Mouse (Mus musculus) midbrain, embryonic 16.5 days (tissue): ENCODE measurements at regions not wholly inside any gene's neighbourhood (a gene's known extent, or its start where the extent isn't known, plus 50 kb on each side); places are given as distances from the start of the nearest gene placed in this dataset.

Source experiments
- ATAC-seq: fragments of 200-750 bp; cut with Nextera tagmentation; 2 replicates; pipeline ENCODE4 v1.8.0; 2017; ENCODE audit warnings: moderate TSS enrichment
- H3K27ac ChIP-seq: fragments of 300-500 bp; sonication (generic); 2 replicates; pipeline ENCODE4 v1.5.1; 2014; ENCODE audit warnings: mild to moderate bottlenecking, low read length, mixed read lengths
- H3K27me3 ChIP-seq: fragments of 300-500 bp; sonication (generic); 2 replicates; pipeline ENCODE4 v1.6.1; 2014; ENCODE audit warnings: low read depth, low read length, mixed read lengths; ENCODE audit not compliant: control insufficient read depth, insufficient read depth
- H3K36me3 ChIP-seq: fragments of 300-500 bp; sonication (generic); 2 replicates; pipeline ENCODE4 v1.6.1; 2014; ENCODE audit warnings: mild to moderate bottlenecking, low read length, moderate library complexity, mixed read lengths; ENCODE audit not compliant: control insufficient read depth, insufficient read depth
- H3K4me1 ChIP-seq: fragments of 300-500 bp; sonication (generic); 2 replicates; pipeline ENCODE4 v1.6.1; 2014; ENCODE audit warnings: mild to moderate bottlenecking, low read length, mixed read lengths; ENCODE audit not compliant: control insufficient read depth, insufficient read depth
- H3K4me2 ChIP-seq: fragments of 300-500 bp; sonication (generic); 2 replicates; pipeline ENCODE4 v1.6.1; 2014; ENCODE audit warnings: mild to moderate bottlenecking, low read length, mixed read lengths
- H3K4me3 ChIP-seq: fragments of 300-500 bp; sonication (generic); 2 replicates; pipeline ENCODE4 v1.5.1; 2014; ENCODE audit warnings: low read depth, mild to moderate bottlenecking, low read length, moderate library complexity, mixed read lengths
- H3K9ac ChIP-seq: fragments of 300-500 bp; sonication (generic); 2 replicates; pipeline ENCODE4 v1.6.1; 2014; ENCODE audit warnings: low read depth, low read length, mixed read lengths
- H3K9me3 ChIP-seq: fragments of 300-500 bp; sonication (generic); replicated peaks from 2 replicates; pipeline ENCODE4 v1.6.1; 2014; ENCODE audit warnings: mild to moderate bottlenecking, low read length, mixed read lengths; ENCODE audit not compliant: control insufficient read depth, poor library complexity, severe bottlenecking
- WGBS: fragments of 180-500 bp; shearing (Covaris S2); extraction: QIAGEN DNeasy Blood & Tissue Kit; methylation state at CpG from one replicate; pipeline ENCODE4 v1.1.7; 2014; 5-methylcytosine and 5-hydroxymethylcytosine counted together

DNA sequence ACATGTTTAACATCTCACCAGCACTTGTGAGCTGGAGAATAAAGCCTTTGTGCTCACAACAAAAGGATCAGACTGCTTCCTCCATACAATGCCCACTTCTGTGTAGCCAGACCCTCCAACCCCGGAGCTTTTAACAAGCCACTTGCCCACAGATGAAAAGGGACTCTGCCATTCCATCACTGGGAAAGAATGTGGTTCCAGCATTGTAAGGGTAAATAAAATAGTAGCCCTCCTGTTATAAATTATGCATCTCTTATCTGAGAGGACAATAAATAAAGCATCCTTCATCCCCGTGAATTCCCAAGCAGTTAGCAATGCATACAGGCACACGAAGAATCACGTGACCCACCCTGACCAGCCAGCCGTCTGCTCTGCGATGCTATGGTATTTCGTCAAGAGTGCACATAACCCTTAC, 247.7 kb upstream of the Id4 start:
- WGBS: 17% methylated on average over 7 of the region's 7 CpGs
- 0 out of 2 replicates have a peak, but pooled peaks have one; percentile 42 for ATAC-seq
- H3K4me1 ChIP-seq: peaks cover 9% of the 10 kb centered on the region; the same call in 1 of the 2 replicates

DNA sequence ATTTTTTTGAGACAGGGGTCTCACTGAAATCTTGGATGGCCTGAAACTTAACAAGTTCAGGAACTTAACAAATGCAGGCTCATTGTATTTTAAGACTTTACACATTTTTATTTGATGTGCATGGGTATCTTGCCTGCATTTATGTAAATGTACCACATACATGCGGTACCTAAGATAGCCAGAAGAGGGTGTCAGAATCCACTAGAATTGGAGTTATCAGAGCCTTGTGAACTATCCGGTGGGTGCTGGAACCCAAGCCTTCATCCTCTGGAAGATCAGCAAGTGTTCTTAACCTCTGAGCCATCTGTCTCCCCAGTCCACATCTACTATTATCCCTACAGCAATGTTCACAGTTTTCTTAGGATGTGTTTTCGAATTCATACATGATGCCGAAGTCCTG, 245.7 kb upstream of the Id4 start:
- Histone ChIP-seq H3K27me3 (no peaks in the 10 kb centered on the region), H3K4me2 (no peak overlapping the region), H3K9me3 (no peaks in the 10 kb centered on the region), H3K4me3 (no peak overlapping the region), H3K4me1 (peaks cover 9% of the 10 kb centered on the region; the same call in 1 of the 2 replicates), H3K27ac (no peak overlapping the region), H3K9ac (no peak overlapping the region), H3K36me3 (no peaks in the 10 kb centered on the region)
- WGBS: 80% methylated on average over 4 of the region's 4 CpGs
- ATAC-seq: no peak

More for the DNA sequence above, 247.7 kb upstream of the Id4 start:
- Histone ChIP-seq H3K27ac (peak overlapping the region; percentile 26; the same call in 1 of the 2 replicates), H3K9ac (no peak overlapping the region), H3K36me3 (no peaks in the 10 kb centered on the region), H3K9me3 (no peaks in the 10 kb centered on the region), H3K4me3 (no peak overlapping the region), H3K27me3 (no peaks in the 10 kb centered on the region), H3K4me2 (no peak overlapping the region)

DNA sequence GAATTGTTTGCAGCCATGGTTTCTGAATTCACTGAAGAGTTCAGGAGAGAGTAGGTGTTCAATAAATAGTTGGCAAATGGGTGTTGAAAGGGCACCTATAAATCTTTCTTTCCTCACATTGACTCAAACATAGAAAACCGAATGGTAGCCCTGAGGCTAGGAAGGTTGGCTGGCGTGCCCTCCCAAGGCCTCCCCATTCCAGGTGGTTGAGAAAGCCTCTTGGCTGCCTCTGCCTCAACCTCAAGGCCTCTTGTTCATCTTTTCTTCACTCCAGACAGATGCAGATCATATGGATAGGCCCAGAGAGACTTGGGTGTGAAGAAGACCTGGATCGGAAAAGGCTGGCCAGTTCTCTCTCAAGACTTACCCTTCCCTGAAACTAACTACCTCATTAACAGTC, 245.0 kb upstream of the Id4 start:
- Histone ChIP-seq H3K4me1 (peaks cover 9% of the 10 kb centered on the region; the same call in 1 of the 2 replicates), H3K27ac (no peak overlapping the region), H3K4me2 (no peak overlapping the region), H3K36me3 (no peaks in the 10 kb centered on the region), H3K9ac (no peak overlapping the region), H3K27me3 (no peaks in the 10 kb centered on the region), H3K9me3 (no peaks in the 10 kb centered on the region), H3K4me3 (no peak overlapping the region)
- 92% methylated on average over 3 of the region's 3 CpGs for WGBS
- ATAC-seq: no peak

DNA sequence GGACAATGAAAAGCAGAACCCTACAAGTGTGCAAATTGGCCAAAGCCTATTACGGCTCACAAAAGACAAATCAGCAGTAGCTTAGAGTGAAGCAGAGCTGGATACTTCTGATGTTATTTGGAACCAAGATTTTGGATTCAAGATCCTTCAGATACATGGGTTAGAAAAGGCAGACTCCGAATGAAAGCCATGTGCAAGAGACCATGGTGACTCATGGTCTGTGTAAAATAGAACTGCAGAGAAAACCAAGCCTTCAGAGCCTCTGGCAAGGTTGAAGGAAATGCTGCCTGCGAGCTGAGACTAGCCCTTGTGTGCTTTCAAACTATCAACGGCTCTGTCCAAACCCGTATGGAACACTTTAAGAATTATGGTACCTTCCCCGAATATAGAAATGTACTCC, 244.4 kb upstream of the Id4 start:
- H3K9me3 ChIP-seq: no peaks in the 10 kb centered on the region
- WGBS: 93% methylated on average over 6 of the region's 6 CpGs
- H3K4me1 ChIP-seq: peaks cover 9% of the 10 kb centered on the region; the same call in 1 of the 2 replicates
- no peak overlapping the region for H3K4me3 ChIP-seq
- no peaks in the 10 kb centered on the region for H3K27me3 ChIP-seq
- no peak overlapping the region for H3K9ac ChIP-seq
- no peak overlapping the region for H3K27ac ChIP-seq
- H3K36me3 ChIP-seq: no peaks in the 10 kb centered on the region
- H3K4me2 ChIP-seq: no peak overlapping the region
- ATAC-seq: no peak

DNA sequence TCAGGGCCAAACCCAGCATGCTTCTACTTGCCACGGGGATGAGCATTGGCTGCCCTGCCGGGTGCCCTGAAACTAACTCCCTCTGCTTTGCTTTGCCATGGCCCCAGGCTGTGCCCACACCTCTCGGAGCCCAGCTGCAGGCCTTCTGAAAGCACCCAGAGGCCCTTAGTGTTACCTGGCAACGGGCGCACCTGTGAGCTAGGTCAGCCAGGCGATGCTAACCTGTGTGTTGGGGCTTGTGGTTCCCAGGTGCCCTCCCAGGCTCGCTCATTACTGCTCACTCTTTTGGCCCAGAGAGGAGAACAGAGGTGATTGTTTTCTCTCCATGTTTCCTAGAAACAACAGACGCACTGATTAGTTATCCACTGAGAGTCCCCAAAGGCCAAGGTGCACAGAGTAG, 243.4 kb upstream of the Id4 start:
- Histone ChIP-seq H3K27me3 (no peaks in the 10 kb centered on the region), H3K36me3 (no peaks in the 10 kb centered on the region), H3K9me3 (no peaks in the 10 kb centered on the region), H3K27ac (no peak overlapping the region), H3K4me3 (no peak overlapping the region), H3K4me1 (peaks cover 9% of the 10 kb centered on the region; the same call in 1 of the 2 replicates), H3K9ac (no peak overlapping the region), H3K4me2 (no peak overlapping the region)
- WGBS: 77% methylated on average over 8 of the region's 8 CpGs
- ATAC-seq: no peak

DNA sequence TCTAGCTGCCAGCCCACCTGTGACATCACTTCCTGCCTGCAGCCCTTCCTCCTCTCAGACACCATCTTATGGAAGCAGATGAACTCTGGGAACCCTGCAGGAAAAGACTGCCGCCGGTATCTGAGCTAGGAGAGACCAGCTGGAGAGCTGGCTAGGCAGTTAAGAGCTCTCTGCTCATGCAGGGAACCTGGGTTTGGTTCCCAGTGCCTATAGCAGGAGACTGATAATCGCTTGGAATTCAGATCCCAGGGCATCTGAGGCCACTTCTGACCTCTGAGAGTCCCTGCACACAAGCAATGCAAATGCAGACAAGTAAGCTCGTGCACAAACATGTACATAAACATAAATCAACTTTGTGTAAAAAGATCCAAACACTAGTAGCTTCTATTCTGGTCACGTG, 242.4 kb upstream of the Id4 start:
- H3K9ac ChIP-seq: no peak overlapping the region
- 77% methylated on average over 5 of the region's 5 CpGs for WGBS

DNA sequence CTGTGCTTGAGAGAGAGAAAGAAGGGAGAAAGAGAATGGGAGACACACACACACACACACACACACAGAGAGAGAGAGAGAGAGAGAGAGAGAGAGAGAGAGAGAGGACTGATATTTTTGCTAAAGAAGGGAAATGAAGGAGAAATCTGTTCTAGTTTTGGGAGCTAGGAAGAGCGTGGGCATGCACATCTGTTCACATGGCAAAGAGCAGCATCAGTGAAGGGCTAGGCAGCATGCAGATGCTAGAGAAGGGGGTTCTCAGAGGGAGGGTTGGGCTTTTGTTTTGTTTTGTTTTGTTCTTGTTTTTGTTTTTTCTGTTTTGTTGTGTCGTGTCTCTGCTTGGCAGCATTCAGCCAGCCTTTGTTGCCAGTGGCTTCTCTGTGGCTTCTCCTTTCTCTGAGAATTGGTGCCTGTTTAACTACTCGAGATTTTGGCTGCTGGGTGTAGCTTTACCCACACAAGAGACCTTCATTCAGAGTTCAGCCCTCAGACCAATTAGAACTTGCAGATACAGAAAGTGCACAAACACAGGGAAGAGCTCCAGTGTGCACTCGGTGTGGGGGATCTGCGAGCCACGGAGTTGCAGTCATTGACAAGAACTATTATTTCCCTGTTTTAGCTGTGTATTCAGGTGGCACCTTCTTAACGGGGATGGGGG, 237.9 kb upstream of the Id4 start:
- WGBS: 50% methylated on average over 7 of the region's 7 CpGs
- no peak overlapping the region for H3K4me2 ChIP-seq
- no peak for ATAC-seq
- no peak overlapping the region for H3K4me3 ChIP-seq
- H3K4me1 ChIP-seq: peaks cover 3% of the 10 kb centered on the region; the same call in 1 of the 2 replicates
- H3K9ac ChIP-seq: no peak overlapping the region
- H3K27me3 ChIP-seq: no peaks in the 10 kb centered on the region
- H3K27ac ChIP-seq: no peak overlapping the region
- H3K36me3 ChIP-seq: no peaks in the 10 kb centered on the region
- no peaks in the 10 kb centered on the region for H3K9me3 ChIP-seq

More for the DNA sequence above, 242.4 kb upstream of the Id4 start:
- Histone ChIP-seq H3K4me2 (no peak overlapping the region), H3K4me3 (no peak overlapping the region), H3K9me3 (no peaks in the 10 kb centered on the region), H3K27me3 (no peaks in the 10 kb centered on the region), H3K4me1 (peaks cover 3% of the 10 kb centered on the region; the same call in 1 of the 2 replicates), H3K27ac (no peak overlapping the region), H3K36me3 (no peaks in the 10 kb centered on the region)
- ATAC-seq: no peak

DNA sequence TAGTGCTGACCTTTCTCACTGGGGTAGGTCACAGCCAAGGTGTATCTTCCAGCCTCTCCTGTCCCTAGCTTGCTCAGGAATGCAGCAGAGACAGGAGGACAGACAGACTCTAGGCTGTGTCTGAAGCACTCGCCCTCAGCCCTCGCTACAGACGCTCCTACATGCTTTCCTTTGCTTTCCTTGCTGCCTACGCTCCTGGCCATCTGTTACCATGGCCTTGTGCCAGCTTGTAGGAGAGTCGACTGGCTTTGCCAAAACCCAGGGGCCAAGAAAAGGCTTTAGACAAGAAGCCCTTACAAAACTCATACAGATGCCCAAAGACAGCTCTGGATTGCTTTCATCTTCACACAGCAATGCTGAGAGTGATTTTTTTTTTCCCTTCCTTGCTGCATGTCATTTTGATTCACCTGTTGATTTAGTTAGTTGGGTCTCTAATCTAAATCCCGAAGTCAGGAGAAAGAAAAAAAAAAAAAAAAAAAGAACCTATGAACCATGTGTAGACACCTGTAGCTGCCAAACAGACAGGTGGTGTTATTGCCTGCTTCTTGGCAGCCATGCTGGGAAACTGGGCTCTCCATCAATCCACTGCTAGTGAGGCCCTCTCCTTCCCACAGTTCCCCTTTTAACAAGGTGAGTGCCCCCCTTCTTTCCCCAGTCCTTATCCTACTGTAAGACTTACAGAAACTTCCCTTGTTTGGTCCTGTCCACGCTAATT, 233.1 kb upstream of the Id4 start:
- Histone ChIP-seq H3K9me3 (no peaks in the 10 kb centered on the region), H3K27ac (no peak overlapping the region), H3K27me3 (no peaks in the 10 kb centered on the region), H3K36me3 (no peaks in the 10 kb centered on the region), H3K4me1 (peaks cover 3% of the 10 kb centered on the region; the same call in 1 of the 2 replicates), H3K4me3 (no peak overlapping the region), H3K9ac (no peak overlapping the region), H3K4me2 (no peak overlapping the region)
- no peak for ATAC-seq
- WGBS: 45% methylated on average over 7 of the region's 7 CpGs

DNA sequence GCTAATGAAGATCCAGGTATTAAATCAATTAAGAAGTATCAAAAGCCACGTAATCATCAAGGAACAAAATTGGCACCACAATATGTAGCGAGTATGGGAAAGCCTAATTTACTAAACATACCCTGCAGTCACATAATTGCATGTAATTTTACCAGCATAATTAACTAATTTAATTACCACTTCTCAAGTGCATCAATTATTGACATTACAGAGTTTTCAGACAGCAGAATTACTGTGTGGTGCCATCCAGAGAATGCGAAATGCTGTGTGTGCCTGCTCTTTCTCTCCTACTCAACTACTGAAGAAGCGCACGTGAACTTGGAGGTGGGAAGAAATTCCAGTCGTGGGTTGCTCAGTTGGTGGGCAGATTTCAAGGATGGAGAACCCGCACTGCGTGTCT, 229.5 kb upstream of the Id4 start:
- H3K4me2 ChIP-seq: no peak overlapping the region
- no peak overlapping the region for H3K4me3 ChIP-seq
- 68% methylated on average over 8 of the region's 8 CpGs for WGBS
- H3K27me3 ChIP-seq: no peaks in the 10 kb centered on the region
- no peak for ATAC-seq
- peaks cover 3% of the 10 kb centered on the region; the same call in 1 of the 2 replicates for H3K4me1 ChIP-seq
- no peaks in the 10 kb centered on the region for H3K36me3 ChIP-seq
- no peaks in the 10 kb centered on the region for H3K9me3 ChIP-seq
- no peak overlapping the region for H3K9ac ChIP-seq
- no peak overlapping the region for H3K27ac ChIP-seq
